Mouse (Mus musculus) regulatory T cell (primary cell): Measurements from ENCODE around the gene Adgrg3.

Source experiments
- in situ Hi-C: fragments of 300-600 bp; cut with MboI, MseI; formaldehyde crosslinking; loops from one replicate; pipeline ENCODE4 v1.15.1; 2025; ENCODE audit warnings: high pct_unique_total_duplicates

Adgrg3 gene

GRCm38 (mm10) chr8:94992996-94993724 is 24.3 kb upstream of the Adgrg3 start:
- in situ Hi-C loops: no loop called here

GRCm38 (mm10) chr8:94994006-94994405 is 23.5 kb upstream of the Adgrg3 start:
- in situ Hi-C loops: no loop called here

- in situ Hi-C loops: no loop called here
Measured at GRCm38 (mm10) chr8:94994510-94994909, 23.0 kb upstream of the Adgrg3 start.

GRCm38 (mm10) chr8:94995336-94995893 is 22.1 kb upstream of the Adgrg3 start:
- in situ Hi-C loops: loop anchor here (5.0 kb wide), 1 partner anchor 53 kb away; no protein-coding TSS in a partner anchor

- in situ Hi-C loops: loop anchor here (5.0 kb wide), 1 partner anchor 54 kb away; no protein-coding TSS in a partner anchor
Measured at GRCm38 (mm10) chr8:94996037-94996436, 21.5 kb upstream of the Adgrg3 start.

- in situ Hi-C loops: loop anchor here (5.0 kb wide), 1 partner anchor 55 kb away; no protein-coding TSS in a partner anchor
Measured at GRCm38 (mm10) chr8:94996899-94997856, 20.3 kb upstream of the Adgrg3 start.

- in situ Hi-C loops: loop anchor here (5.0 kb wide), 1 partner anchor 56 kb away; no protein-coding TSS in a partner anchor
Measured at GRCm38 (mm10) chr8:94997857-94998243, 19.6 kb upstream of the Adgrg3 start.

GRCm38 (mm10) chr8:94998431-94998830 is 19.1 kb upstream of the Adgrg3 start:
- in situ Hi-C loops: loop anchor here (5.0 kb wide), 1 partner anchor 56 kb away; no protein-coding TSS in a partner anchor

- in situ Hi-C loops: loop anchor here (5.0 kb wide), 1 partner anchor 57 kb away; no protein-coding TSS in a partner anchor
Measured at GRCm38 (mm10) chr8:94999004-94999403, 18.5 kb upstream of the Adgrg3 start.

GRCm38 (mm10) chr8:94999956-95000355 is 17.5 kb upstream of the Adgrg3 start:
- in situ Hi-C loops: loop anchor here (5.0 kb wide), 1 partner anchor 58 kb away; no protein-coding TSS in a partner anchor

GRCm38 (mm10) chr8:95000684-95001083 is 16.8 kb upstream of the Adgrg3 start:
- in situ Hi-C loops: no loop called here

GRCm38 (mm10) chr8:95001165-95001564 is 16.3 kb upstream of the Adgrg3 start:
- in situ Hi-C loops: no loop called here

- in situ Hi-C loops: no loop called here
Measured at GRCm38 (mm10) chr8:95001655-95002054, 15.8 kb upstream of the Adgrg3 start.

- in situ Hi-C loops: no loop called here
Measured at GRCm38 (mm10) chr8:95002089-95002655, 15.3 kb upstream of the Adgrg3 start.

GRCm38 (mm10) chr8:95012442-95012919 is 5.0 kb upstream of the Adgrg3 start:
- in situ Hi-C loops: no loop called here

- in situ Hi-C loops: no loop called here
Measured at GRCm38 (mm10) chr8:95015866-95016265, 1.6 kb upstream of the Adgrg3 start.

- in situ Hi-C loops: no loop called here
Measured at GRCm38 (mm10) chr8:95016684-95017083, 808 bp upstream of the Adgrg3 start.

- in situ Hi-C loops: no loop called here
Measured at GRCm38 (mm10) chr8:95017969-95018635, 610 bp downstream of the Adgrg3 start.

GRCm38 (mm10) chr8:95020293-95020777 is 2.8 kb downstream of the Adgrg3 start:
- in situ Hi-C loops: no loop called here

- in situ Hi-C loops: no loop called here
Measured at GRCm38 (mm10) chr8:95020821-95021220, 3.3 kb downstream of the Adgrg3 start.
